Mouse (Mus musculus) left cerebral cortex, adult 8-10 months (tissue): ENCODE measurements around the gene Trappc3. TPM values are rescaled to one million over a fixed set of nuclear protein-coding genes. Genes with fewer than 3 reads are reported as not detected.
A peak's percentile ranks its signal among the peaks of the same experiment; 100 is the strongest.

ENCODE experiments used
- DNase-seq, 2 experiments: peaks; one replicate each; pipeline ENCODE4 v3.0.0; 2022; ENCODE audit warnings: low spot score in 2 of 2
- total RNA-seq, 4 experiments: library from RNA; stranded (reverse); gene quantifications; 2 replicates each; pipeline ENCODE4 v1.2.4; 2022

Trappc3 gene
- total RNA-seq, 4 experiments from 2014 or later, result 86.2 to 93.4 (median 89.3) TPM

- no peak for DNase-seq
Observed at GRCm38 (mm10) chr4:126310344-126310743, 48.2 kb downstream of the Trappc3 start.

- no peak for DNase-seq
Observed at GRCm38 (mm10) chr4:126311566-126312200, 49.6 kb downstream of the Trappc3 start.

GRCm38 (mm10) chr4:126313202-126313601 lies 51.1 kb downstream of the Trappc3 start:
- no peak for DNase-seq

GRCm38 (mm10) chr4:126314393-126314792 lies 52.3 kb downstream of the Trappc3 start:
- no peak for DNase-seq

DNA sequence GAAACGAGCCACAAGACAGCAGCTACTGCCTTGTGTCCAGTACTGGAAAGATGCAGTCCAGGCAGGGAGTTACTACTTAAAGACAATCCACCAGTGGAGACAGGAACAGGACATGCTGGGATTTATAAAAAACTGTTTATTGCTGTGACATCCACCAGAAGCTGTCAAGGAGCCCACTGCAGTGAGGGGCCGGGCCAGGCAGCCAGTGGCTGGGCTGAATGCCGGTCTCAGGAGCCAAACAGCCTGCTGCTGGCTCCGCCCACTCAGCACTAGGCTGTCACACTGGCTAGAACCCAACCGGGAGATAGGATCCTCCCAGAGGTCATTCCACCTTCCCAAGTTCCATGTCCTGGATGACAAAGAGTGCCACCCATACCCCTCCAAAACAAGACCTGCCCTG lies 53.8 kb downstream of the Trappc3 start:
- DNase-seq, result no peak

DNA sequence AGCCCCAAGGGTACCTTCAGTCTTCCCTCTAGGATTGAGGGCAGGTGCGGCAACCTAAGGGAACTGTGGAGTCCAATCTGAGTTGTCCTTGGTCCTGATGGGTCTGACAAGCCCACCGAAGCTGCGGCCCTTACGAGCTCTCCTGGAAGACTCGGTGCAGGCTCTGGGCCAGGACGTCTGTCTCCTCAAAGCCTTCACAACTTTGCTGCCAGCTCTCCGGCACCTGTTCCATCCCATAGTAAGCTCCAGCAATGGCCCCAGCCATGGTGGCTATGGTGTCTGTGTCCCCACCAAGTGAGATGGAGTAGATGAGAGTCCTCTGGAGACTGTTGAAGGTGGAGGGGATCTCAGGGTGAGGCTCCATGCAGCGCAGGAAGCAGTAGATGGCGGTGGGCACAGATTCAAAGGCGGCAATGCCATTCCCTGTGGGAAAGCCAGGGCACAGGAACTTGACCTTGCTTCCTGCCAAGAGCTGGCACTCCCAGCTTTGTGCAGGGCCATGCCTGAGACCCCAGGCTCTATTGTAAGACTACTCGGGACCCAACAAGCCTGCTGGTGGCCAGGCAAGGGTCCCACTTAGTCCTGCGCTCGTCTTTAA lies 54.4 kb downstream of the Trappc3 start:
- DNase-seq, result no peak

DNA sequence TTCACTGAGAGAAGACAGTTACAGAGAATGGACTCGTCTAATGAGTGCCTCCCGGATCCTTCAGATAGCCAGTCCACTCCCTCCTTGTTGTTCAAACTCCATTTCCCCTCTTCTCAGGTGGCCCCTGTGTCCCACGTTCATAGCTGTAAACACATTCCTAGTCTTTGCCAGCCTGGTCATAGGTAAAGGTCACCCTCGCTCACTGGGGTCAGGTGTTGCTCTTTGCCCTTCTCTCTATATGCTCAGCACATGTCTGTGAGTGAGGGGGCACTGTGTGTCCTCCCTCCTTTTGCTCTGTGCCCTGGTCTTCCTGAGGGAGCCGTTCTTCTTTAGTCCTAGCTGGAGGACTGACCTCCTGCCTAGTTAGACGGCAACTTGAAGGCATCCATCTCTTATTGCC lies 57.7 kb downstream of the Trappc3 start:
- DNase-seq, result no peak

DNA sequence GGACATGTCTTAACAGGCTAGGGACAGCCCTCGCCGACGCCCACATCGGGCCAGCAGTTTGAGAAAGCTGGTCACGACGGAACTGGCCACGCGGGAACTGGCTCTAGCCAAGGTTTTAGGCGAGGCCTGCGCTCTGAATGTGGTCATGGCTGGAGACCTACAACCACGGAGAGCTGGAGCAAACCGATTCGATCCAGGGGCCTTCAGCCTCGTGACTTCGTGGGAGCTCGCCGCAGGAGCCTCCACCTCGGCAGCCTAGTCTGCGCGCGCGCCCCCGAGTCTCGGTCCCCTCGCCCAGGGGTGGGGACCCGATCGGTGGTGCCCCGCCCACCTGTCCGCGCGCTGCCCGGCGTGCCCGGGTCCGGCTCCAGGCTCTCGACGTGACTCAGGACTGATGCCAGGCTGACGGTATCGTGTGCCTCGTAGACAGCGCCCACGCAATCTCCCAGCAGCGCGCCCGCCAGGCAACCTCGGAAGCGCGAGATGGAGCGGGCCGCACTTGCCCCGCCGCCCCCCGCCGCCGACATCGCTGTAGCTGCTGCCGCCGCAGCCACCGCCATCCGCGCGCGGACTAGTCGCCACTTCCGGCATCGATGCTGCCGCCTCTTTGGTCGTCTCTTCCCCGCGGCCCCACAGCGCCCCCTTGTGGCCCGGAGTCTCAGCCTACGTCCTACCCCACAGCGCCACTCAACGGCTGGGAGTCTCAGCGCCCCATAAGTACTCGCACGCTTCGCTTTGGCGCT lies 59.2 kb downstream of the Trappc3 start, which contains the start of gene Adprhl2:
Gene Adprhl2 (minus strand): TSS at position 593 of the 743 bp plus-strand sequence.
- DNase-seq, result peak; percentile 92 to 100

GRCm38 (mm10) chr4:126321854-126322511 lies 59.9 kb downstream of the Trappc3 start:
- DNase-seq, result no peak

DNA sequence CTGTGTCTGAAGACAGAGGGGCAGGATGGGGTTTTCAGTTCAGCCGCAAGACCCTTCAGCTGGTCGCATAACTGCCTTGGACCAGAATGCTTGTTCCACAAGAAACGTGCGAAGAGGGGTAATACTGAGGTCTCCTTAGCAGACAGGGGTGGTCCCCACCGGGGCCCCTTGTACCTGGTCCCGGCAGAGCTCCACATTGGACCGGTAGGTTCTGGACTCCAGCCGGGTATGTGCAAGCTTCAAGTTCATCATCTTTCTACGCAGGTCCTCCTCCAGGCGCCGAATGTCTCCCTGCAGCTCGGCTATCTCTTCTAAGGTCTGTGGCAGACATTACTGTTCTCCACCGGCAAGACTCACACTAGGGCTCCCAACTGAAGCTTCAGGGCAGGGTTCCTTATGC lies 60.5 kb downstream of the Trappc3 start:
- DNase-seq, result no peak

DNA sequence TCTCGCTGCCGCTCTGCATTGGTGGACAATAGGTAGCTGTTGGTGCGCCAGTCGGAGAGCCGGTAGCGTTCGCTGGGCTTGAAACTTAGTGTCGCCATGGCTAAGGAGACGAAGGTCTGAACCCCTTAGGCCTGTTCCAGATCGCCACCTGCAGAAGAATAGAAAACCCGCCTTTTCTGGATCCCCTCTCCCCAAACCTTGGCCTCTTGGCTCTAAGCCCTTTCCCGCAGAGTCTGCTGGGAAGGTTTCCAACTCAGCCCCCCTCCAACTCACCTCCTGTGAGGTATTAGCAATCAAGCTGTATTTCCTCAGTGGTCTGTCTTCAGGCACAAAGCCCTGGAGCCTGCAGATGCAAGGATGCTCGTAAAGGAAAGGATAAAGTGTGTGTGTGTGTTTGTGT lies 62.7 kb downstream of the Trappc3 start:
- DNase-seq, result no peak

GRCm38 (mm10) chr4:126325281-126325861 lies 63.2 kb downstream of the Trappc3 start, which contains the start of gene Tekt2:
Gene Tekt2, minus strand, starts transcription at chr4:126325688.
- DNase-seq, result no peak

Other genes starting within 250 kb of the Trappc3 start
- 10 to 100 TPM in 2 of 4 experiments, 1 to 10 TPM in 2; 4.4 to 24.6 (median 11.5) TPM for gene Csf3r, start 237.8 kb upstream of the Trappc3 start, total RNA-seq
- gene Mrps15, start 215.4 kb upstream of the Trappc3 start, total RNA-seq, result 10 to 100 TPM; 47.9 to 55.3 (median 51.5) TPM
- 10 to 100 TPM; 56.3 to 72.2 (median 62.4) TPM for gene Oscp1, start 203.8 kb upstream of the Trappc3 start, total RNA-seq
- gene Lsm10, start 165.7 kb upstream of the Trappc3 start, total RNA-seq, result 10 to 100 TPM; 14.5 to 18.7 (median 15.5) TPM
- 10 to 100 TPM; 28.8 to 37.6 (median 33.8) TPM for gene Stk40, start 158.4 kb upstream of the Trappc3 start, total RNA-seq
- 1 to 10 TPM; 2.4 to 5.6 (median 3.1) TPM for gene Eva1b, start 114.6 kb upstream of the Trappc3 start, total RNA-seq
- 1 to 10 TPM in 1 of 4 experiments, under 1 TPM in 3; 0.63 to 1.4 (median 0.85) TPM for gene Sh3d21, start 98.8 kb upstream of the Trappc3 start, total RNA-seq
- 100 to 1,000 TPM; 127 to 151 (median 148) TPM for gene Thrap3, start 59.6 kb upstream of the Trappc3 start, total RNA-seq
- gene Map7d1, start 6.0 kb upstream of the Trappc3 start, total RNA-seq, result 100 to 1,000 TPM; 224 to 273 (median 253) TPM
- 1 to 10 TPM; 1.9 to 4.0 (median 2.5) TPM for gene Col8a2, start 24.5 kb downstream of the Trappc3 start, total RNA-seq
- gene Adprhl2, start 59.4 kb downstream of the Trappc3 start, total RNA-seq, result 10 to 100 TPM; 26.9 to 32.0 (median 31.2) TPM
- 1 to 10 TPM in 2 of 4 experiments, under 1 TPM in 2; 0.86 to 1.6 (median 1.3) TPM for gene Tekt2, start 63.4 kb downstream of the Trappc3 start, total RNA-seq
- gene Ago3, start 167.2 kb downstream of the Trappc3 start, total RNA-seq, result 10 to 100 TPM; 28.9 to 38.8 (median 32.1) TPM
- 10 to 100 TPM; 48.5 to 57.9 (median 50.4) TPM for gene Ago1, start 206.3 kb downstream of the Trappc3 start, total RNA-seq